Mouse (Mus musculus) stomach, embryonic 14.5 days (tissue): ENCODE results near the gene Chrm4. TPM values are rescaled to one million over a fixed set of nuclear protein-coding genes. Genes with fewer than 3 reads are reported as not detected.

Experiments used
- ATAC-seq: fragments of 200-750 bp; cut with Nextera tagmentation; 2 replicates; pipeline ENCODE4 v1.8.0; 2017; ENCODE audit warnings: low read depth, moderate TSS enrichment; ENCODE audit not compliant: insufficient number of reproducible peaks, insufficient read depth, low FRiP score
- H3K27ac ChIP-seq: fragments of 300-500 bp; sonication (generic); 2 replicates; pipeline ENCODE4 v1.5.1; 2014; ENCODE audit warnings: mild to moderate bottlenecking, low read length, moderate library complexity, mixed read lengths
- H3K27me3 ChIP-seq: fragments of 300-500 bp; sonication (generic); 2 replicates; pipeline ENCODE4 v1.6.1; 2014; ENCODE audit warnings: low read length, control low read depth, mixed read lengths; ENCODE audit not compliant: control insufficient read depth, insufficient read depth
- H3K36me3 ChIP-seq: fragments of 300-500 bp; sonication (generic); 2 replicates; pipeline ENCODE4 v1.6.1; 2014; ENCODE audit warnings: mild to moderate bottlenecking, control low read depth, low read length, moderate library complexity, mixed read lengths; ENCODE audit not compliant: control insufficient read depth, insufficient read depth
- H3K4me1 ChIP-seq: fragments of 300-500 bp; sonication (generic); 2 replicates; pipeline ENCODE4 v1.6.1; 2014; ENCODE audit warnings: low read length, control low read depth, mixed read lengths; ENCODE audit not compliant: control insufficient read depth, insufficient read depth
- H3K4me2 ChIP-seq: fragments of 300-500 bp; sonication (generic); replicated peaks from 2 replicates; pipeline ENCODE4 v1.6.1; 2014; ENCODE audit warnings: low read depth, low read length, control low read depth
- H3K4me3 ChIP-seq: fragments of 300-500 bp; sonication (generic); 2 replicates; pipeline ENCODE4 v1.5.1; 2014; ENCODE audit warnings: low read depth, low read length, control low read depth
- H3K9ac ChIP-seq: fragments of 300-500 bp; sonication (generic); replicated peaks from 2 replicates; pipeline ENCODE4 v1.6.1; 2014; ENCODE audit warnings: low read depth, mild to moderate bottlenecking, control low read depth, low read length, moderate library complexity, mixed read lengths
- H3K9me3 ChIP-seq: fragments of 300-500 bp; sonication (generic); 2 replicates; pipeline ENCODE4 v1.6.1; 2016; ENCODE audit warnings: low read depth, low read length, control low read depth; ENCODE audit not compliant: control insufficient read depth
- WGBS: fragments of 180-500 bp; shearing (Covaris S2); extraction: QIAGEN DNeasy Blood & Tissue Kit; methylation state at CpG from one replicate; pipeline ENCODE4 v1.1.7; 2014; 5-methylcytosine and 5-hydroxymethylcytosine counted together
- polyA plus RNA-seq: library from polyadenylated mRNA; unstranded; fragments of >200 nt; fragmentation: Nextera tagmentation; extraction: Ambion mirVana; gene quantifications from 2 replicates; pipeline ENCODE4 v1.2.1, GENCODE M21; 2014

Gene Chrm4
- polyA plus RNA-seq, 1 experiment from 2014 or later, result not detected

DNA sequence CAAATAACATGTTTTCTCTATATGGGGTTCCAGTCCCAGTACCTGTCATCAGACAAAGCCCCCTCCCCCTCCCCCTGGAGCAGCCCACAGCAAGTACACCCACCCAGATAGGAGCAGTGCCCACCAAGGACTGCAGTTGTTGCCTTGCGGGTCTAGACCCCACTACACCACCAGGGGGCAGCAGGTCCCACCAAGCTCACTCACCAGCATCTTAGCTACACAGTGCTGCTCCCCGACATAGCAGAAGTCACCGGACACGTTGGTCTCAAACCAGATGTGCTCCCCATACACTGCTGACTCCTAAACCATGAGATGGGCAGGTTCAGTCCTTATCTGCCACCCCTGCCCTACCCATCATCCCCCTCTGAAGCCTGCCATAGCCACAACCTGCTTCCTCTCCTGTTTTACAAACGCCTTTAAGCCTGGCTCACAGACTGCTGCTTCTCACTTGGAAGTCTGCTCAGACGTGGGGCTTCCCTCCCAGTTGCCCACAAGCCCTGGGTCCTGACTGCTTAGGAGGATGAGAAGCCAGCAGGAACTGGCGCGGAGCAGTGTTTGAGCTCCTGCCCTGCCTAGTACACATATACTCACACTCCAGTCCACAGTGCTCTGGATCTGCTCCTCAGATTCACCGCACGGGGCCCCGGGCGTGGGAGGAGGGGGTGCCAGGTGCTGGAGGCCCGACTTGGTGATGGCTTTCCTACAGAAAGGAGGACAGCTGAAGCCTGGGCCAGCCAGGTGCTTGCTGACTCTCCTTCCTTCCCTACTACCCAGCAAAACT lies 17.3 kb downstream of the Chrm4 start:
- Histone ChIP-seq H3K9me3 (no peaks in the 10 kb centered on the region), H3K27me3 (no peaks in the 10 kb centered on the region), H3K4me1 (peaks cover 26% of the 10 kb centered on the region), H3K4me2 (no peak overlapping the region), H3K9ac (no peak overlapping the region), H3K27ac (no peak overlapping the region; the same call in 1 of the 2 replicates), H3K36me3 (peaks cover 27% of the 10 kb centered on the region), H3K4me3 (no peak overlapping the region)
- peak; percentile 71 for ATAC-seq
- WGBS, result 40% methylated on average over 13 of the region's 13 CpGs

DNA sequence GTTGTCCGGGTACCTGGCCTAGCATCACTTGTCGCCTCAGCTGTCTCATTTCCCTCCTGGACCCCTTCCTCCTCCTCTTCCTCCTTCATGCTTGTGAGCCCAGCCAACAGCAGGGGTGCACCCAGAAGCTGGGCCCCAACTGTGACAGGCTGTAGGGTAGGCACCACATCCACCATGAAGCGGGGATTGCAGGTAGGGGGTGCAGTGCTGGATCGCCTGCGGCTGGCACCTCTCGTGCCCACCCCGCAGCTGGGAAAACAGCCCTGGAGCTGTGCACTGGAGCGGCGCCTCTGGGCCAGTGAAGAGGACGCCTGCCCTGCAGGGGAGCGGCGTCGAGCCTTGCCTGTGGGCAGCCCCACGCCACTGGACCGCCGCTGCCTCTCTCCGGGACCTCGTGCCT lies 18.4 kb downstream of the Chrm4 start, which contains the start of gene Gm9821:
TSS of gene Gm9821 (plus strand) at position 221 of the 400 bp plus-strand sequence.
- Histone ChIP-seq H3K27me3 (no peaks in the 10 kb centered on the region), H3K36me3 (peaks cover 16% of the 10 kb centered on the region), H3K9me3 (no peaks in the 10 kb centered on the region), H3K4me1 (peaks cover 37% of the 10 kb centered on the region), H3K4me3 (no peak within 1 kb of the TSS), H3K4me2 (no peak within 1 kb of the TSS), H3K27ac (no peak within 1 kb of the TSS; the same call in 1 of the 2 replicates), H3K9ac (no peak within 1 kb of the TSS)
- no peak for ATAC-seq
- 94% methylated on average over 18 of the region's 18 CpGs for WGBS

GRCm38 (mm10) chr2:91946836-91947235 lies 19.8 kb downstream of the Chrm4 start:
- 48% methylated on average over 6 of the region's 6 CpGs for WGBS
- H3K4me2 ChIP-seq, result no peak overlapping the region
- H3K36me3 ChIP-seq, result peaks cover 11% of the 10 kb centered on the region; the same call in 1 of the 2 replicates
- H3K4me3 ChIP-seq, result no peak overlapping the region
- H3K4me1 ChIP-seq, result peaks cover 41% of the 10 kb centered on the region
- ATAC-seq, result 0 out of 2 replicates have a peak, but pooled peaks have one; percentile 15
- H3K27me3 ChIP-seq, result no peaks in the 10 kb centered on the region
- no peak overlapping the region for H3K27ac ChIP-seq
- no peak overlapping the region for H3K9ac ChIP-seq
- H3K9me3 ChIP-seq, result no peaks in the 10 kb centered on the region

DNA sequence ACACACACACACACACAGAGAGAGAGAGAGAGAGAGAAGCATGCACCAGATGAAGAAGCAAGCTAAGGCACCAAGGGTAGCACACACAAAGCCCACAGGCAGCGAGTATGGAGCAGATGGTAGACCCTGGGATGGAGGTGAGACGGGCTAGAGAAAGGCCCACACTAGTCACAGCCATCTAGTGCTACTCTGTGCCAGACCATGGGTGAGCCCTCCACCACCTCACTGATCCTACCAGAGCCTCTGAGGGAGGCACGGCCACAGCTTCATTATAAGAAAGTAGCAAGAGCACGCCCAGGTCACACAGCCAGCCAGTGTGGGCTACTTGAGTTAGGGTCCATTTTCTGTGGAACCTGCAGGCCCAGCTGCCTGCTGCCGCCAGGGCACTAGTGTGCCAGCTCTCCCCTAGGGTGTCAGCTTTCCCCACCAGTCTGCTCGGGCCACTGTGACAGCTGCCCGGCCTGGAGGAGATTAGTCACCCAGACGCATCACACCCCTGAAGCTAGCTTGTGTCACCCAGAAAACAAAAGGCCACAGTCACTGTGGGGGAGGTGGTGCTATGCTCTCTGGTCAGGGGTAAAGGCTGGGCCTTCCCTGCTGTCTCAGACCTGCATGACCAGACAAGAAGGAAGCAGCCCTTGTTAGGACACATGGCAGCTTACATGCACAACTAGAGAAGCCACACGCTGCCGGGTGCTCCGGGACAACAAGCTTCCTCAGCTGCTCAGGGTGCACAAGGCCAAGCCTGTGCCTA lies 20.5 kb downstream of the Chrm4 start:
- Histone ChIP-seq H3K9me3 (no peaks in the 10 kb centered on the region), H3K27ac (no peak overlapping the region), H3K27me3 (no peaks in the 10 kb centered on the region), H3K36me3 (peaks cover 8% of the 10 kb centered on the region; the same call in 1 of the 2 replicates), H3K4me1 (peaks cover 41% of the 10 kb centered on the region), H3K4me2 (no peak overlapping the region), H3K9ac (no peak overlapping the region), H3K4me3 (no peak overlapping the region)
- WGBS, result 67% methylated on average over 11 of the region's 11 CpGs
- ATAC-seq, result no peak

- Histone ChIP-seq H3K9me3 (no peaks in the 10 kb centered on the region), H3K27me3 (no peaks in the 10 kb centered on the region), H3K4me3 (no peak overlapping the region), H3K4me1 (peaks cover 41% of the 10 kb centered on the region), H3K36me3 (peaks cover 8% of the 10 kb centered on the region; the same call in 1 of the 2 replicates), H3K27ac (no peak overlapping the region), H3K4me2 (no peak overlapping the region), H3K9ac (no peak overlapping the region)
- ATAC-seq, result no peak
- WGBS, result 75% methylated on average over 6 of the region's 6 CpGs
These were observed 21.1 kb downstream of the Chrm4 start for GRCm38 (mm10) chr2:91948151-91948509.

- H3K27ac ChIP-seq, result no peak overlapping the region
- H3K36me3 ChIP-seq, result peaks cover 2% of the 10 kb centered on the region; the same call in 1 of the 2 replicates
- 82% methylated on average over 3 of the region's 3 CpGs for WGBS
- no peak overlapping the region for H3K4me3 ChIP-seq
- H3K9me3 ChIP-seq, result no peaks in the 10 kb centered on the region
- no peak for ATAC-seq
- H3K4me1 ChIP-seq, result peaks cover 47% of the 10 kb centered on the region
- H3K27me3 ChIP-seq, result no peaks in the 10 kb centered on the region
- no peak overlapping the region for H3K4me2 ChIP-seq
- no peak overlapping the region for H3K9ac ChIP-seq
These were observed 21.8 kb downstream of the Chrm4 start for GRCm38 (mm10) chr2:91948792-91949241.

DNA sequence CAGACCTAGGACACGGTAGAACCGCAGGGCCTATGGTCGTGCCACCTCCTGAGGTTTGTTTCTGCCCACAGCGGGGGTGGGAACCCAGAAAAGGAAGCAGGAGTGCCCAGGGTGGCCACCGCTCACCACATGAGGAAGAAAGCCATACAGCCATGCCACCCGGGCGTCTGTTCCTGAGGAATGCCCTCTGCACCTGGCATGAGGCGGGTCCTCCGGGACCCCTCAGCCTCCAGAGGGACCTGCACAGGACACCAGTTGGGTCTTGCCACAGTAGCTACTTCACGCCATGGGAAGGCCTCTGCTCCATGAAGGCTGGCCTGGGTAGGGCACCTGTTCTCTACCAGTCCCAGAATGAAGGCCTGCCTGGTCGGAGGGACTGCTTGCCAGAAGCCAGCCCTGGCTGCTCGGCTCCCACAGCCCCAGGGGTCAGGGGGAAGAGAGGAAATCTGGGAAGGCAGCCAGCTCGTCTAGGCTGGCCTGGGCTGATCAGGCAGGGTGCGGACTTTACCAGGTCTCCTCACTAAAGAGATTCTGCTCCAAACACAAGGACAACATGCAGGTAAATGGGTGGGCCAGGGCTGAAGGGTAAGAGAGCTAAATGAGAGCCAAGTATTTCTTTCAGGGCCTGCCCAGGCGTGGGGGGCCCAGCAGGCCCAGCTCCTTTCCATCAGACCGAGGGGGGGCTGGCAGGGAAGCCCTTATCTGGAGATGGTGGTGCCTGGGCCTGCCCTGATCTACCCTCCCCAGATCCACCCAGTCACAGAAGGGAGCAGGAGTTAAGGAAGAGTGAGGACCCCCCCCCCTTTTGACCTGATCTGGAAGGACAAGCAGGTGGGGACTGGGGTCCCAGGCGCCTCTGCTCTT lies 22.6 kb downstream of the Chrm4 start:
- 52% methylated on average over 17 of the region's 17 CpGs for WGBS

More for the DNA sequence above, 22.6 kb downstream of the Chrm4 start:
- Histone ChIP-seq H3K4me1 (peaks cover 47% of the 10 kb centered on the region), H3K4me3 (no peak overlapping the region), H3K4me2 (peak overlapping the region; percentile 32), H3K27me3 (no peaks in the 10 kb centered on the region), H3K27ac (peak overlapping the region; percentile 80), H3K9me3 (no peaks in the 10 kb centered on the region), H3K36me3 (no peaks in the 10 kb centered on the region), H3K9ac (peak overlapping the region; percentile 30)
- ATAC-seq, result peak; percentile 43
